Mouse (Mus musculus): ENCODE results near the gene Chkb. TPM values are rescaled to one million over a fixed set of nuclear protein-coding genes. Genes with fewer than 3 reads are reported as not detected.

The Chkb gene
- polyA plus RNA-seq, 1 experiment from 2014 or later: 81.4 TPM

- H3K4me1 ChIP-seq (replicated peaks): peaks cover 11% of the 10 kb centered on the region
Observed at GRCm38 (mm10) chr15:89468577-89468976, 38.9 kb upstream of the Chkb start.

GRCm38 (mm10) chr15:89465052-89465451 is 35.3 kb upstream of the Chkb start:
- WGBS: 0% methylated on average over 1 of the region's 1 CpGs
- no peak overlapping the region for H3K4me2 ChIP-seq
- H3K9me3 ChIP-seq: no peaks in the 10 kb centered on the region
- no peak overlapping the region for H3K4me3 ChIP-seq
- no peak overlapping the region for H3K27ac ChIP-seq (replicated peaks)
- H3K27me3 ChIP-seq: no peaks in the 10 kb centered on the region
- no peak overlapping the region for H3K9ac ChIP-seq
- H3K36me3 ChIP-seq: peaks cover 43% of the 10 kb centered on the region
- peaks cover 11% of the 10 kb centered on the region for H3K4me1 ChIP-seq (replicated peaks)
- ATAC-seq (ENCODE audit: low read depth): peak; percentile 62

More at GRCm38 (mm10) chr15:89468577-89468976, 38.9 kb upstream of the Chkb start:
- no peak for ATAC-seq (ENCODE audit: low read depth)
- Histone ChIP-seq H3K4me3 (no peak overlapping the region), H3K9me3 (no peaks in the 10 kb centered on the region), H3K27me3 (no peaks in the 10 kb centered on the region), H3K4me2 (no peak overlapping the region), H3K36me3 (peaks cover 8% of the 10 kb centered on the region; the same call in 1 of the 2 replicates), H3K27ac (replicated peaks) (no peak overlapping the region), H3K9ac (no peak overlapping the region)
- WGBS: 37% methylated on average over 2 of the region's 2 CpGs

GRCm38 (mm10) chr15:89463334-89464235 is 33.9 kb upstream of the Chkb start:
- H3K27ac ChIP-seq (replicated peaks): no peak overlapping the region
- no peak overlapping the region for H3K4me2 ChIP-seq
- H3K4me3 ChIP-seq: no peak overlapping the region
- no peaks in the 10 kb centered on the region for H3K9me3 ChIP-seq
- 65% methylated on average over 5 of the region's 5 CpGs for WGBS
- H3K4me1 ChIP-seq (replicated peaks): peaks cover 11% of the 10 kb centered on the region
- no peak overlapping the region for H3K9ac ChIP-seq
- peaks cover 56% of the 10 kb centered on the region for H3K36me3 ChIP-seq
- no peak for ATAC-seq (ENCODE audit: low read depth)
- H3K27me3 ChIP-seq: no peaks in the 10 kb centered on the region

GRCm38 (mm10) chr15:89462176-89462575 is 32.5 kb upstream of the Chkb start:
- 76% methylated on average over 7 of the region's 7 CpGs for WGBS
- ATAC-seq (ENCODE audit: low read depth): no peak

GRCm38 (mm10) chr15:89461321-89461720 is 31.6 kb upstream of the Chkb start:
- Histone ChIP-seq H3K4me2 (no peak overlapping the region), H3K9me3 (no peaks in the 10 kb centered on the region), H3K9ac (no peak overlapping the region), H3K27me3 (no peaks in the 10 kb centered on the region), H3K27ac (replicated peaks) (no peak overlapping the region), H3K4me1 (replicated peaks) (peaks cover 16% of the 10 kb centered on the region), H3K4me3 (no peak overlapping the region), H3K36me3 (peaks cover 79% of the 10 kb centered on the region)
- no peak for ATAC-seq (ENCODE audit: low read depth)
- WGBS: 86% methylated on average over 15 of the region's 15 CpGs

More at GRCm38 (mm10) chr15:89462176-89462575, 32.5 kb upstream of the Chkb start:
- Histone ChIP-seq H3K27me3 (no peaks in the 10 kb centered on the region), H3K9me3 (no peaks in the 10 kb centered on the region), H3K4me1 (replicated peaks) (peaks cover 11% of the 10 kb centered on the region), H3K9ac (no peak overlapping the region), H3K27ac (replicated peaks) (no peak overlapping the region), H3K36me3 (peaks cover 70% of the 10 kb centered on the region), H3K4me2 (no peak overlapping the region), H3K4me3 (no peak overlapping the region)

- no peaks in the 10 kb centered on the region for H3K9me3 ChIP-seq
- H3K4me1 ChIP-seq (replicated peaks): peaks cover 26% of the 10 kb centered on the region
- no peak for ATAC-seq (ENCODE audit: low read depth)
- 74% methylated on average over 10 of the region's 10 CpGs for WGBS
- no peak overlapping the region for H3K9ac ChIP-seq
- H3K4me3 ChIP-seq: no peak overlapping the region
- H3K27me3 ChIP-seq: no peaks in the 10 kb centered on the region
- no peak overlapping the region for H3K27ac ChIP-seq (replicated peaks)
- no peak overlapping the region for H3K4me2 ChIP-seq
- H3K36me3 ChIP-seq: peaks cover 80% of the 10 kb centered on the region
Observed at GRCm38 (mm10) chr15:89460298-89460697, 30.6 kb upstream of the Chkb start.

- ATAC-seq (ENCODE audit: low read depth): no peak
- H3K4me1 ChIP-seq (replicated peaks): peaks cover 26% of the 10 kb centered on the region
- no peak overlapping the region for H3K4me2 ChIP-seq
- no peaks in the 10 kb centered on the region for H3K9me3 ChIP-seq
- H3K9ac ChIP-seq: no peak overlapping the region
- no peak overlapping the region for H3K4me3 ChIP-seq
- WGBS: 89% methylated on average over 7 of the region's 7 CpGs
- peaks cover 80% of the 10 kb centered on the region for H3K36me3 ChIP-seq
- no peak overlapping the region for H3K27ac ChIP-seq (replicated peaks)
- no peaks in the 10 kb centered on the region for H3K27me3 ChIP-seq
Observed at GRCm38 (mm10) chr15:89459821-89460220, 30.1 kb upstream of the Chkb start.

- H3K9ac ChIP-seq: no peak overlapping the region
- no peak for ATAC-seq (ENCODE audit: low read depth)
- H3K4me3 ChIP-seq: no peak overlapping the region
- 95% methylated on average over 15 of the region's 15 CpGs for whole genome bisulfite sequencing
- no peaks in the 10 kb centered on the region for H3K9me3 ChIP-seq
- H3K27ac ChIP-seq (replicated peaks): no peak overlapping the region
- no peaks in the 10 kb centered on the region for H3K27me3 ChIP-seq
- H3K36me3 ChIP-seq: peaks cover 76% of the 10 kb centered on the region
- no peak overlapping the region for H3K4me2 ChIP-seq
- peaks cover 24% of the 10 kb centered on the region for H3K4me1 ChIP-seq (replicated peaks)
Observed at GRCm38 (mm10) chr15:89458942-89459341, 29.2 kb upstream of the Chkb start.

GRCm38 (mm10) chr15:89455642-89456041 is 25.9 kb upstream of the Chkb start:
- 84% methylated on average over 6 of the region's 6 CpGs for WGBS
- Histone ChIP-seq H3K27me3 (peaks cover 13% of the 10 kb centered on the region; the same call in 1 of the 2 replicates), H3K9ac (peak overlapping the region; percentile 91), H3K27ac (replicated peaks) (no peak overlapping the region), H3K4me1 (replicated peaks) (peaks cover 32% of the 10 kb centered on the region), H3K36me3 (peaks cover 43% of the 10 kb centered on the region), H3K4me3 (peak overlapping the region; percentile 73), H3K4me2 (peak overlapping the region; percentile 91), H3K9me3 (no peaks in the 10 kb centered on the region)
- ATAC-seq (ENCODE audit: low read depth): no peak

GRCm38 (mm10) chr15:89454857-89455256 is 25.1 kb upstream of the Chkb start:
- Histone ChIP-seq H3K4me3 (peak overlapping the region; percentile 73), H3K36me3 (peaks cover 36% of the 10 kb centered on the region), H3K9ac (peak overlapping the region; percentile 91), H3K4me2 (peak overlapping the region; percentile 91), H3K27me3 (peaks cover 13% of the 10 kb centered on the region; the same call in 1 of the 2 replicates), H3K27ac (replicated peaks) (peak overlapping the region; percentile 83), H3K9me3 (no peaks in the 10 kb centered on the region), H3K4me1 (replicated peaks) (peaks cover 32% of the 10 kb centered on the region)
- WGBS: 25% methylated on average over 4 of the region's 6 CpGs
- peak; percentile 19; the same call in 1 of the 2 replicates for ATAC-seq (ENCODE audit: low read depth)

- Histone ChIP-seq H3K36me3 (peaks cover 28% of the 10 kb centered on the region), H3K9me3 (no peaks in the 10 kb centered on the region), H3K4me2 (peak within 1 kb of the TSS; percentile 91), H3K27ac (replicated peaks) (peak within 1 kb of the TSS; percentile 83), H3K9ac (peak within 1 kb of the TSS; percentile 91), H3K4me1 (replicated peaks) (peaks cover 32% of the 10 kb centered on the region), H3K27me3 (peaks cover 16% of the 10 kb centered on the region; the same call in 1 of the 2 replicates), H3K4me3 (peak within 1 kb of the TSS; percentile 73)
- under 1% methylated on average over 46 of the region's 53 CpGs for WGBS
- peak; percentile 86 for ATAC-seq (ENCODE audit: low read depth)
Observed at GRCm38 (mm10) chr15:89453865-89454478, 24.3 kb upstream of the Chkb start, which contains the start of gene Mapk8ip2. TSS of gene Mapk8ip2 (plus strand) at chr15:89453913.

Measured in neural tube, embryonic 13.5 days (tissue).